Mouse (Mus musculus) common myeloid progenitor, adult 5-6 weeks (primary cell): Measurements from ENCODE around the gene Kidins220. TPM values are rescaled to one million over a fixed set of nuclear protein-coding genes. Genes with fewer than 3 reads are reported as not detected.

Source experiments
- ATAC-seq: replicated peaks from 2 replicates; pipeline ENCODE4 v1.8.0; 2016; ENCODE audit warnings: low read depth, mild to moderate bottlenecking, moderate TSS enrichment, inconsistent platforms; ENCODE audit not compliant: poor library complexity, severe bottlenecking
- total RNA-seq: library from RNA; stranded (forward); fragments of 200-1000, 187-1606 nt; gene quantifications from 2 replicates; pipeline ENCODE4 v1.2.3, GENCODE M21; 2017

The Kidins220 gene
- 66.0 and 89.1 TPM in 2 replicates for total RNA-seq

GRCm38 (mm10) chr12:24974446-24975114, at the start of gene Kidins220:
Kidins220 (plus strand) TSS chr12:24974925.
- peak; percentile 88 for ATAC-seq

GRCm38 (mm10) chr12:24925276-24925675, 49.4 kb upstream of the Kidins220 start:
- no peak for ATAC-seq

- no peak for ATAC-seq
Observed at GRCm38 (mm10) chr12:24925684-24926083, 49.0 kb upstream of the Kidins220 start.

- no peak for ATAC-seq
Observed at GRCm38 (mm10) chr12:24928051-24928748, 46.5 kb upstream of the Kidins220 start.

- no peak for ATAC-seq
Observed at GRCm38 (mm10) chr12:24929043-24929442, 45.7 kb upstream of the Kidins220 start.

- peak; percentile 65 for ATAC-seq
Observed at GRCm38 (mm10) chr12:24930760-24931159, 44.0 kb upstream of the Kidins220 start.

GRCm38 (mm10) chr12:24932120-24932519, 42.6 kb upstream of the Kidins220 start:
- no peak for ATAC-seq

- ATAC-seq: no peak
Observed at GRCm38 (mm10) chr12:24933206-24933775, 41.4 kb upstream of the Kidins220 start.

- no peak for ATAC-seq
Observed at GRCm38 (mm10) chr12:24933996-24934395, 40.7 kb upstream of the Kidins220 start.

GRCm38 (mm10) chr12:24936281-24936680, 38.4 kb upstream of the Kidins220 start:
- ATAC-seq: no peak

- no peak for ATAC-seq
Observed at GRCm38 (mm10) chr12:24939372-24939771, 35.4 kb upstream of the Kidins220 start.

- ATAC-seq: peak; percentile 50
Observed at GRCm38 (mm10) chr12:24942619-24943287, 32.0 kb upstream of the Kidins220 start.

GRCm38 (mm10) chr12:24943427-24943826, 31.3 kb upstream of the Kidins220 start:
- ATAC-seq: peak; percentile 43; the same call in 1 of the 2 replicates

GRCm38 (mm10) chr12:24944597-24944996, 30.1 kb upstream of the Kidins220 start:
- ATAC-seq: no peak

- no peak for ATAC-seq
Observed at GRCm38 (mm10) chr12:24947065-24947464, 27.7 kb upstream of the Kidins220 start.

GRCm38 (mm10) chr12:24948344-24948743, 26.4 kb upstream of the Kidins220 start:
- ATAC-seq: peak; percentile 63

- peak; percentile 33; the same call in 1 of the 2 replicates for ATAC-seq
Observed at GRCm38 (mm10) chr12:24950376-24951046, 24.2 kb upstream of the Kidins220 start.

GRCm38 (mm10) chr12:24952147-24952546, 22.6 kb upstream of the Kidins220 start:
- peak; percentile 90 for ATAC-seq

GRCm38 (mm10) chr12:24955137-24955536, 19.6 kb upstream of the Kidins220 start:
- ATAC-seq: no peak

- ATAC-seq: no peak
Observed at GRCm38 (mm10) chr12:24958526-24958925, 16.2 kb upstream of the Kidins220 start.
